Mouse (Mus musculus) CH12.LX (cell line): ENCODE data around the gene Pnpla6. TPM values are rescaled to one million over a fixed set of nuclear protein-coding genes. Genes with fewer than 3 reads are reported as not detected.
A peak's percentile ranks its signal among the peaks of the same experiment; 100 is the strongest.

ENCODE experiments used
- DNase-seq: peaks from one replicate; pipeline ENCODE4 v3.0.0-alpha.2; 2013; ENCODE audit errors: extremely low read depth
- H3K27ac ChIP-seq: 2 replicates; pipeline ENCODE4 v1.5.1; 2012; ENCODE audit warnings: low read depth, mild to moderate bottlenecking, control low read depth, moderate library complexity; ENCODE audit not compliant: insufficient read depth
- H3K27me3 ChIP-seq: replicated peaks from 2 replicates; pipeline ENCODE3; 2012; ENCODE audit warnings: inconsistent platforms
- H3K36me3 ChIP-seq, 2 experiments: replicated peaks in 1 of 2; 2 replicates each; pipeline versions ENCODE3 to v1.6.1; 2012; ENCODE audit warnings: inconsistent platforms in 1 of 2, low read length in 1 of 2, mild to moderate bottlenecking in 1 of 2, mixed read lengths in 1 of 2, moderate library complexity in 1 of 2; ENCODE audit not compliant: control insufficient read depth in 1 of 2, insufficient read depth in 1 of 2
- H3K4me1 ChIP-seq, 2 experiments: 2 replicates each; pipeline ENCODE4 v1.6.1; 2012; ENCODE audit warnings: inconsistent platforms in 1 of 2, moderate library complexity in 1 of 2; ENCODE audit not compliant: insufficient read depth in 2 of 2, control insufficient read depth in 1 of 2
- H3K4me2 ChIP-seq: 2 replicates; pipeline ENCODE4 v1.6.1; 2012; ENCODE audit warnings: low read depth, mild to moderate bottlenecking, control low read depth; ENCODE audit not compliant: poor library complexity, insufficient read depth, severe bottlenecking
- H3K4me3 ChIP-seq, 3 experiments: fragments of 150-350 bp in 1 of 3; sonication (generic) in 1 of 3; replicated peaks in 1 of 3; 2 replicates each; pipeline versions ENCODE3 to v1.5.1; 2011 to 2012; ENCODE audit warnings: low read depth in 2 of 3, low read length in 2 of 3, mild to moderate bottlenecking in 2 of 3, moderate library complexity in 2 of 3, control low read depth in 1 of 3, improper control_type of control experiment in 1 of 3, inconsistent platforms in 1 of 3, mixed read lengths in 1 of 3; ENCODE audit not compliant: poor library complexity in 1 of 3
- H3K79me2 ChIP-seq: replicated peaks from 2 replicates; pipeline ENCODE4 v1.6.1; 2012; ENCODE audit warnings: mild to moderate bottlenecking, moderate library complexity; ENCODE audit not compliant: control insufficient read depth, poor library complexity, insufficient read depth, severe bottlenecking; ENCODE audit errors: extremely low read depth
- H3K9ac ChIP-seq: 2 replicates; pipeline ENCODE4 v1.6.1; 2012; ENCODE audit warnings: low read depth, mild to moderate bottlenecking, control low read depth, moderate library complexity; ENCODE audit not compliant: insufficient read depth
- H3K9me3 ChIP-seq: replicated peaks from 2 replicates; pipeline ENCODE3; 2012; ENCODE audit warnings: low read length, inconsistent platforms, mixed read lengths
- BHLHE40 ChIP-seq: IDR thresholded peaks from 2 replicates; pipeline ENCODE4 v1.6.1; 2011; ENCODE audit warnings: mild to moderate bottlenecking, low read depth, low read length, improper control_type of control experiment
- CHD2 ChIP-seq: IDR thresholded peaks from 2 replicates; pipeline ENCODE4 v1.6.1; 2011; ENCODE audit warnings: low read length, improper control_type of control experiment
- CTCF ChIP-seq, 2 experiments: IDR thresholded peaks in 1 of 2; conservative IDR thresholded peaks in 1 of 2; 2 replicates each; pipeline ENCODE4 v1.5.1; 2011 to 2012; ENCODE audit warnings: low read depth in 2 of 2, low read length in 2 of 2, improper control_type of control experiment in 1 of 2, inconsistent platforms in 1 of 2, mild to moderate bottlenecking in 1 of 2, moderate library complexity in 1 of 2
- ELF1 ChIP-seq: IDR thresholded peaks from 2 replicates; pipeline ENCODE4 v1.6.1; 2014; ENCODE audit warnings: low read depth, mild to moderate bottlenecking, inconsistent platforms, low read length, improper control_type of control experiment
- EP300 ChIP-seq: IDR thresholded peaks from 2 replicates; pipeline ENCODE4 v1.6.1; 2011; ENCODE audit warnings: low read length, improper control_type of control experiment
- ETS1 ChIP-seq: conservative IDR thresholded peaks from 2 replicates; pipeline ENCODE4 v1.6.1; 2012; ENCODE audit warnings: low read depth, mild to moderate bottlenecking, inconsistent platforms, low read length, improper control_type of control experiment, moderate library complexity
- GABPA ChIP-seq: IDR thresholded peaks from 2 replicates; pipeline ENCODE4 v1.6.1; 2012; ENCODE audit warnings: low read depth, low read length, improper control_type of control experiment, inconsistent platforms; ENCODE audit not compliant: insufficient replicate concordance
- IRF4 ChIP-seq: IDR thresholded peaks from 2 replicates; pipeline ENCODE4 v1.6.1; 2014; ENCODE audit warnings: low read depth, mild to moderate bottlenecking, inconsistent platforms, low read length, improper control_type of control experiment
- MEF2A ChIP-seq: IDR thresholded peaks from 2 replicates; pipeline ENCODE4 v1.6.1; 2014; ENCODE audit warnings: low read depth, mild to moderate bottlenecking, inconsistent platforms, low read length, improper control_type of control experiment, borderline replicate concordance
- NRF1 ChIP-seq: IDR thresholded peaks from 2 replicates; pipeline ENCODE4 v1.6.1; 2014; ENCODE audit warnings: low read depth, mild to moderate bottlenecking, inconsistent platforms, low read length, improper control_type of control experiment, moderate library complexity
- POLR2A ChIP-seq: IDR thresholded peaks from 2 replicates; pipeline ENCODE4 v1.6.1; 2011; ENCODE audit warnings: low read depth, mild to moderate bottlenecking, improper control_type of control experiment, low read length
- POLR2AphosphoS2 ChIP-seq: IDR thresholded peaks from 2 replicates; pipeline ENCODE4 v1.6.1; 2011; ENCODE audit warnings: low read depth, low read length, improper control_type of control experiment
- RAD21 ChIP-seq: IDR thresholded peaks from 2 replicates; pipeline ENCODE4 v1.6.1; 2011; ENCODE audit warnings: low read depth, mild to moderate bottlenecking, low read length, improper control_type of control experiment, moderate library complexity
- TBP ChIP-seq: conservative IDR thresholded peaks from 2 replicates; pipeline ENCODE4 v1.6.1; 2011; ENCODE audit warnings: low read depth, low read length, improper control_type of control experiment
- TCF12 ChIP-seq: IDR thresholded peaks from 2 replicates; pipeline ENCODE4 v1.6.1; 2014; ENCODE audit warnings: low read depth, mild to moderate bottlenecking, inconsistent platforms, low read length, improper control_type of control experiment
- USF2 ChIP-seq: conservative IDR thresholded peaks from 2 replicates; pipeline ENCODE4 v1.6.1; 2011; ENCODE audit warnings: low read depth, low read length, improper control_type of control experiment
- ZC3H11A ChIP-seq: IDR thresholded peaks from 2 replicates; pipeline ENCODE4 v1.6.1; 2012; ENCODE audit warnings: low read depth, mild to moderate bottlenecking, inconsistent platforms, low read length, improper control_type of control experiment
- ZKSCAN1 ChIP-seq: IDR thresholded peaks from 2 replicates; pipeline ENCODE4 v1.6.1; 2012; ENCODE audit warnings: low read depth, inconsistent platforms, low read length, improper control_type of control experiment, borderline replicate concordance
- dilution Hi-C: fragments of 300-500 bp; cut with MboI; formaldehyde crosslinking; loops from 2 replicates; pipeline ENCODE4 v1.14.3; 2020; ENCODE audit warnings: low sequenced_read_pairs; ENCODE audit not compliant: extremely low pct_unique_long_range_greater_than_20kb, extremely low pct_ligation_motif_present
- in situ Hi-C: fragments of 300-500 bp; cut with MboI; formaldehyde crosslinking; loops from 3 replicates; pipeline ENCODE4 v1.14.3; 2019; ENCODE audit warnings: low sequenced_read_pairs, low pct_ligation_motif_present, low pct_unique_long_range_greater_than_20kb, mixed read lengths
- polyA plus RNA-seq: library from polyadenylated mRNA; unstranded; fragments of >175 nt; gene quantifications from 2 replicates; pipeline ENCODE4 v1.2.1, GENCODE M21; 2012; ENCODE audit warnings: low read depth; ENCODE audit not compliant: insufficient read length
- total RNA-seq, 2 experiments: library from RNA; depleted of rRNA; stranded (reverse); fragments of 300-350 nt in 1 of 2; fragments of >200 nt in 1 of 2; gene quantifications; 2 replicates each; pipeline ENCODE4 v1.2.3; 2012 to 2014

The Pnpla6 gene
- total and polyA plus RNA-seq, 3 experiments, result 12.5 to 39.8 (median 29.6) TPM

GRCm38 (mm10) chr8:3586452-3586851 is 71.3 kb downstream of the Pnpla6 start:
- H3K9ac ChIP-seq, result no peak overlapping the region
- H3K79me2 ChIP-seq, result no peaks in the 10 kb centered on the region
- dilution Hi-C loops (no loop called here), in situ Hi-C loops (no loop called here)
- no peak overlapping the region for H3K27ac ChIP-seq
- H3K4me2 ChIP-seq, result no peak overlapping the region
- no peak for TF ChIP-seq TCF12
- no peak for TF ChIP-seq MEF2A
- no peak for TF ChIP-seq GABPA
- DNase-seq, result no peak
- H3K4me3 ChIP-seq, result no peak overlapping the region
- H3K36me3 ChIP-seq, result no peaks in the 10 kb centered on the region
- no peaks in the 10 kb centered on the region for H3K9me3 ChIP-seq
- peaks cover 24% of the 10 kb centered on the region for H3K27me3 ChIP-seq
- H3K4me1 ChIP-seq, result no peaks in the 10 kb centered on the region; a peak in 1 of 4 replicates

- dilution Hi-C loops (no loop called here), in situ Hi-C loops (no loop called here)
- no peaks in the 10 kb centered on the region for H3K9me3 ChIP-seq
- H3K36me3 ChIP-seq, result no peaks in the 10 kb centered on the region
- peaks cover 24% of the 10 kb centered on the region for H3K27me3 ChIP-seq
- no peaks in the 10 kb centered on the region for H3K79me2 ChIP-seq
- H3K27ac ChIP-seq, result no peak within 1 kb of the TSS
- TF ChIP-seq NRF1 (0 out of 2 replicates have a peak, but pooled peaks have one; percentile 15), BHLHE40 (no peak)
- peak within 1 kb of the TSS; percentile 10; the same call in 1 of the 2 replicates for H3K9ac ChIP-seq
- peak within 1 kb of the TSS; percentile 82 for H3K4me2 ChIP-seq
- H3K4me3 ChIP-seq, result peak within 1 kb of the TSS in 2 of 3 experiments; percentile 47 to 58
- H3K4me1 ChIP-seq, result no peaks in the 10 kb centered on the region; a peak in 1 of 4 replicates
- DNase-seq, result no peak
Measured at GRCm38 (mm10) chr8:3586993-3587390, 71.8 kb downstream of the Pnpla6 start, which contains the start of gene Camsap3. Camsap3 (plus strand) TSS chr8:3587293.

- Histone ChIP-seq H3K27me3 (peaks cover 24% of the 10 kb centered on the region), H3K9ac (peak overlapping the region; percentile 10; the same call in 1 of the 2 replicates), H3K27ac (no peak overlapping the region), H3K4me2 (peak overlapping the region; percentile 82), H3K79me2 (no peaks in the 10 kb centered on the region), H3K9me3 (no peaks in the 10 kb centered on the region), H3K4me3 (peak overlapping the region in 2 of 3 experiments; percentile 47 to 58), H3K4me1 (no peaks in the 10 kb centered on the region; a peak in 1 of 4 replicates), H3K36me3 (no peaks in the 10 kb centered on the region)
- DNase-seq, result peak; percentile 38
- dilution Hi-C loops, result no loop called here
- in situ Hi-C loops, result no loop called here
- TF ChIP-seq POLR2AphosphoS2 (no peak), CTCF (conservative IDR thresholded peaks at IDR 0.05 in 1 of 2, IDR thresholded peaks at IDR 0.05 in 1 of 2; ENCODE audit: low read depth in 2 of 2, low read length in 2 of 2) (no peak), ZKSCAN1 (no peak), CHD2 (no peak), IRF4 (no peak), ZC3H11A (no peak), ELF1 (0 out of 2 replicates have a peak, but pooled peaks have one; percentile 24), RAD21 (no peak), TBP (no peak), ETS1 (no peak), POLR2A (peak; percentile 28; the same call in 1 of the 2 replicates), EP300 (no peak), NRF1 (0 out of 2 replicates have a peak, but pooled peaks have one; percentile 10), USF2 (no peak)
Measured at GRCm38 (mm10) chr8:3587391-3588257, 72.4 kb downstream of the Pnpla6 start.
